Mouse (Mus musculus) kidney, adult 2 months (tissue): ENCODE measurements around the gene Nup93.

Experiments
- CTCF ChIP-seq: fragments of 200-500 bp; conservative IDR thresholded peaks from 2 replicates; pipeline ENCODE4 v1.5.1; 2011; ENCODE audit warnings: low read depth, mild to moderate bottlenecking, control low read depth, low read length, moderate library complexity, mixed read lengths; ENCODE audit not compliant: insufficient read depth, insufficient read length
- POLR2A ChIP-seq: fragments of 200-500 bp; IDR thresholded peaks from one replicate; pipeline ENCODE4 v1.6.1; 2011; ENCODE audit warnings: low read depth, low read length, control low read depth

- TF ChIP-seq CTCF = no peak
- no peak for TF ChIP-seq POLR2A
These were observed 107.7 kb downstream of the Nup93 start for GRCm38 (mm10) chr8:94322083-94322482.
